Mouse (Mus musculus): ENCODE results near the gene Tiam2.

Gene Tiam2

GRCm38 (mm10) chr17:3499468-3499867 is 173.1 kb downstream of the Tiam2 start:
- no peak for DNase-seq

- no peak for DNase-seq
Measured at GRCm38 (mm10) chr17:3500076-3500475, 173.7 kb downstream of the Tiam2 start.

GRCm38 (mm10) chr17:3500936-3501335 is 174.6 kb downstream of the Tiam2 start:
- no peak for DNase-seq

GRCm38 (mm10) chr17:3505711-3506110 is 179.3 kb downstream of the Tiam2 start:
- DNase-seq, result no peak

- DNase-seq, result no peak
Measured at GRCm38 (mm10) chr17:3506508-3506907, 180.1 kb downstream of the Tiam2 start.

GRCm38 (mm10) chr17:3509841-3510240 is 183.5 kb downstream of the Tiam2 start:
- DNase-seq, result peak; percentile 63 to 80

- no peak for DNase-seq
Measured at GRCm38 (mm10) chr17:3514316-3514715, 187.9 kb downstream of the Tiam2 start.

- no peak for DNase-seq
Measured at GRCm38 (mm10) chr17:3515851-3516250, 189.5 kb downstream of the Tiam2 start.

- DNase-seq, result no peak
Measured at GRCm38 (mm10) chr17:3516406-3516805, 190.0 kb downstream of the Tiam2 start.

- DNase-seq, result no peak
Measured at GRCm38 (mm10) chr17:3520344-3520743, 194.0 kb downstream of the Tiam2 start.

GRCm38 (mm10) chr17:3527841-3528471 is 201.6 kb downstream of the Tiam2 start:
- DNase-seq, result no peak

- no peak for DNase-seq
Measured at GRCm38 (mm10) chr17:3529523-3529922, 203.2 kb downstream of the Tiam2 start.

GRCm38 (mm10) chr17:3530549-3530948 is 204.2 kb downstream of the Tiam2 start:
- DNase-seq, result no peak

- DNase-seq, result no peak
Measured at GRCm38 (mm10) chr17:3531641-3532040, 205.3 kb downstream of the Tiam2 start.

GRCm38 (mm10) chr17:3532254-3532653 is 205.9 kb downstream of the Tiam2 start, which contains the start of gene Cldn20:
TSS of gene Cldn20 (plus strand) at chr17:3532554.
- DNase-seq, result no peak

GRCm38 (mm10) chr17:3533425-3533824 is 207.1 kb downstream of the Tiam2 start:
- no peak for DNase-seq

- no peak for DNase-seq
Measured at GRCm38 (mm10) chr17:3540304-3540703, 213.9 kb downstream of the Tiam2 start.

- no peak for DNase-seq
Measured at GRCm38 (mm10) chr17:3541033-3541432, 214.7 kb downstream of the Tiam2 start.

GRCm38 (mm10) chr17:3547725-3548124 is 221.4 kb downstream of the Tiam2 start:
- no peak for DNase-seq

- no peak for DNase-seq
Measured at GRCm38 (mm10) chr17:3556251-3556650, 229.9 kb downstream of the Tiam2 start.

GRCm38 (mm10) chr17:3557331-3558311 is 231.2 kb downstream of the Tiam2 start, which contains the start of gene Tfb1m:
TSS of gene Tfb1m (minus strand) at chr17:3557781.
- DNase-seq, result peak; percentile 97 to 98

- DNase-seq, result no peak
Measured at GRCm38 (mm10) chr17:3558356-3558870, 232.0 kb downstream of the Tiam2 start.

GRCm38 (mm10) chr17:3560534-3560933 is 234.2 kb downstream of the Tiam2 start:
- no peak for DNase-seq

- DNase-seq, result no peak
Measured at GRCm38 (mm10) chr17:3562405-3562804, 236.0 kb downstream of the Tiam2 start.

Measured in cerebellum, postnatal 25 days (tissue).